Mouse (Mus musculus): ENCODE measurements around the gene Nup210.
"Not testable (repeated sequence)": the region's sequence is repeated elsewhere in the genome, so short reads cannot be mapped to it uniquely, and the experiment has no call there.

- TF ChIP-seq POLR2A (IDR thresholded peaks at IDR 0.05; ENCODE audit: control insufficient read depth, extremely low read depth, insufficient read depth, low read length, poor library complexity); CTCF (IDR thresholded peaks at IDR 0.05; ENCODE audit: borderline replicate concordance, control insufficient read depth, extremely low read depth, insufficient read depth, low read length, poor library complexity): not testable (repeated sequence)
These were observed 13.2 kb downstream of the Nup210 start for GRCm38 (mm10) chr6:91103421-91103820.
